Mouse (Mus musculus): Measurements from ENCODE around the gene Alyref2. TPM values are rescaled to one million over a fixed set of nuclear protein-coding genes. Genes with fewer than 3 reads are reported as not detected.
"Not testable (repeated sequence)": the region's sequence is repeated elsewhere in the genome, so short reads cannot be mapped to it uniquely, and the experiment has no call there.

Alyref2 gene
- total RNA-seq (2021): 1 to 10 TPM; 2.8 to 3.3 TPM
- long read RNA-seq, experiment 1: 0 reads
- long read RNA-seq, experiment 2, partial matches to known transcripts: 0 of 1 reads
- long read RNA-seq, experiment 2, other reads (novel, unspliced or antisense): 0 of 1 reads

GRCm38 (mm10) chr1:171503250-171503591 lies at the start of gene Alyref2:
Gene Alyref2 (plus strand): TSS chr1:171503478.
- DNase-seq: peak; percentile 90

- DNase-seq: no peak
These were observed 48.4 kb upstream of the Alyref2 start for GRCm38 (mm10) chr1:171454926-171455325.

GRCm38 (mm10) chr1:171457568-171457967 lies 45.7 kb upstream of the Alyref2 start:
- DNase-seq: no peak

- no peak for DNase-seq
These were observed 43.5 kb upstream of the Alyref2 start for GRCm38 (mm10) chr1:171459791-171460190.

- DNase-seq: no peak
These were observed 42.5 kb upstream of the Alyref2 start for GRCm38 (mm10) chr1:171460551-171461503.

GRCm38 (mm10) chr1:171463133-171463532 lies 40.1 kb upstream of the Alyref2 start:
- DNase-seq: no peak

- no peak for DNase-seq
These were observed 37.4 kb upstream of the Alyref2 start for GRCm38 (mm10) chr1:171465749-171466412.

GRCm38 (mm10) chr1:171466565-171466964 lies 36.7 kb upstream of the Alyref2 start:
- DNase-seq: no peak

- no peak for DNase-seq
These were observed 33.6 kb upstream of the Alyref2 start for GRCm38 (mm10) chr1:171469678-171470077.

GRCm38 (mm10) chr1:171470371-171470871 lies 32.9 kb upstream of the Alyref2 start:
- peak; percentile 63 for DNase-seq

GRCm38 (mm10) chr1:171470896-171471295 lies 32.4 kb upstream of the Alyref2 start:
- DNase-seq: no peak

GRCm38 (mm10) chr1:171471452-171471851 lies 31.8 kb upstream of the Alyref2 start:
- no peak for DNase-seq

GRCm38 (mm10) chr1:171471941-171472340 lies 31.3 kb upstream of the Alyref2 start:
- DNase-seq: not testable (repeated sequence)

- no peak for DNase-seq
These were observed 29.8 kb upstream of the Alyref2 start for GRCm38 (mm10) chr1:171473506-171473905.

GRCm38 (mm10) chr1:171473920-171474640 lies 29.2 kb upstream of the Alyref2 start:
- DNase-seq: no peak

- no peak for DNase-seq
These were observed 26.2 kb upstream of the Alyref2 start for GRCm38 (mm10) chr1:171477123-171477522.

GRCm38 (mm10) chr1:171477758-171478545 lies 25.3 kb upstream of the Alyref2 start:
- no peak for DNase-seq

GRCm38 (mm10) chr1:171478968-171479367 lies 24.3 kb upstream of the Alyref2 start:
- peak; percentile 64 for DNase-seq

GRCm38 (mm10) chr1:171494241-171494640 lies 9.0 kb upstream of the Alyref2 start:
- no peak for DNase-seq

- no peak for DNase-seq
These were observed 7.9 kb upstream of the Alyref2 start for GRCm38 (mm10) chr1:171495371-171495770.

GRCm38 (mm10) chr1:171499856-171500255 lies 3.4 kb upstream of the Alyref2 start:
- DNase-seq: no peak
